In genomic region chr9:36128679-36129078, GRCm38 (mm10) we compare ENCODE assay signal across 24 mouse cellular contexts. TPM values are rescaled to one million over a fixed set of nuclear protein-coding genes. Genes with fewer than 3 reads are reported as not detected.
DNase-seq lines count a peak whose midpoint lies in the region; ATAC-seq and TF ChIP-seq lines count a peak whose summit lies in the region.
"Had no signal": no experiment of that assay in that cellular context is flagged by ENCODE, and none has a peak within 500 bp of the region (broad histone marks: within the 10 kb centered on the region; RNA-seq: fewer than 3 reads in every experiment).

Gm5916 (minus strand) TSS chr9:36128779.

- H3K36me3 ChIP-seq in forebrain, postnatal 0 days (ENCODE audit: insufficient read depth) = no peaks in the 10 kb centered on the region
- H3K36me3 ChIP-seq: G1E had no signal

- no peak within 1 kb of the TSS for H3K9ac ChIP-seq in forebrain, postnatal 0 days

- no peak for TF ChIP-seq CTCF in forebrain, postnatal 0 days (IDR thresholded peaks at IDR 0.05; ENCODE audit: low read depth)

- ATAC-seq in forebrain, postnatal 0 days = no peak
- ATAC-seq: activated CD4-positive, CD25-positive, alpha-beta regulatory T cell, adult 4 months; CD4-positive, CD25-positive, alpha-beta regulatory T cell, adult 4 months; Patski had no signal

- H3K27ac ChIP-seq in forebrain, postnatal 0 days (ENCODE audit: low read depth, low read length) = no peak within 1 kb of the TSS

- WGBS in forebrain, postnatal 0 days = 66% methylated on average over 1 of the region's 1 CpGs

- no peak for DNase-seq in gonadal fat pad, adult 2 months (ENCODE audit: low read depth)
- no peak for DNase-seq in forebrain, postnatal 0 days
- DNase-seq: adrenal gland, adult 2 months; adrenal gland, adult 8-10 months; adrenal gland, postnatal 10 days; adrenal gland, postnatal 14 days; adrenal gland, postnatal 25 days; adrenal gland, postnatal 36 days; B cell, adult 2 months; cerebellum, adult 11 months; cerebellum, adult 11-12 months; cerebellum, adult 18-20 months; cerebellum, adult 2 months had no signal

- no peaks in the 10 kb centered on the region for H3K27me3 ChIP-seq in forebrain, postnatal 0 days (ENCODE audit: insufficient read depth, low read length)
- H3K27me3 ChIP-seq: CH12.LX, Patski had no signal

- no peak within 1 kb of the TSS for H3K4me3 ChIP-seq in forebrain, postnatal 0 days (ENCODE audit: low read depth, low read length)

- no peaks in the 10 kb centered on the region for H3K4me1 ChIP-seq in forebrain, postnatal 0 days (ENCODE audit: insufficient read depth)

- no peak within 1 kb of the TSS for H3K4me2 ChIP-seq in forebrain, postnatal 0 days (ENCODE audit: low read depth)

- no peaks in the 10 kb centered on the region for H3K9me3 ChIP-seq in forebrain, postnatal 0 days (ENCODE audit: low read length)
- H3K9me3 ChIP-seq: G1E had no signal

RNA-seq across cellular contexts. Expression of gene Gm5916, which starts in this region (rescaled TPM):
- polyA plus RNA-seq in gonadal fat pad, adult 2 months (2012; rRNA removed) = 37.4 and 45.1 TPM in 2 replicates
- total RNA-seq in forebrain, postnatal 0 days (2014; rRNA removed) = not detected in 2 replicates
- polyA plus RNA-seq in forebrain, postnatal 0 days (2015; fragmentation: Nextera tagmentation; extraction: Ambion mirVana) = not detected in 2 replicates
- total RNA-seq: adrenal gland, adult 18-20 months; adrenal gland, adult 2 months; adrenal gland, adult 8-10 months; adrenal gland, postnatal 10 days; adrenal gland, postnatal 14 days; adrenal gland, postnatal 25 days; adrenal gland, postnatal 36 days; adrenal gland, postnatal 4 days; CH12.LX; ES-E14; G1E; MEL had no signal
- polyA plus RNA-seq: activated CD4-positive, CD25-positive, alpha-beta regulatory T cell, adult 4 months; adrenal gland, adult 2 months; brain, embryonic 14.5 days; C2C12; CD4-positive, CD25-positive, alpha-beta regulatory T cell, adult 4 months; cerebellum, adult 2 months; G1E; Patski had no signal

Comparison
In these comparisons a context has a peak if more than half of its experiments do, and no peak if none do; other contexts are left out.
1. RNA of gene Gm5916 (polyA plus RNA-seq): 37.4 to 45.1 TPM in gonadal fat pad, adult 2 months; not detected in forebrain, postnatal 0 days; every median in the first group is over 10 times any median in the second.